Mouse (Mus musculus): ENCODE results near the gene Rgs5. TPM values are rescaled to one million over a fixed set of nuclear protein-coding genes. Genes with fewer than 3 reads are reported as not detected.

Gene Rgs5
- polyA plus RNA-seq, 1 experiment from 2014 or later = 17.2 TPM

DNA sequence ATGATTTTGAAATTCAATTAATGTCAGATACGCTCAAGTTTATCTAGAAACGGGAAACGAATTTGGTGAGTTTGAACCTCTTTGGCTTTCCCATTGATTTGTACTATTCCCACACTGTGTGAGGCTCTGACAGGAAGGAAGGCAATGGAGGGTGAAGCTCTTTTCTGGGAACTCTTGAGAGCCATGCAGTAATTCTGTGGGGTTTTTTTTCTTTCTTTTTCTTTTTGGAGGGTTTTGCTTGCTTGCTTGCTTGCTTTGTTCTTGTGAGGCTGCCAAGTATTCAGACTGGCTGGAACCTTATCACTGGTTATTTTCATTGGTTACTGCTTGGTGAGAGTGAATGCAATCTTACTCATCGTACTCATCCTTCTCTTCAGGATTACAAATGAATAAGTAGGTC, 17.0 kb downstream of the Rgs5 start:
- DNase-seq (ENCODE audit: low spot score) = no peak
- Histone ChIP-seq H3K4me2 (ENCODE audit: low read length) (no peak overlapping the region), H3K9ac (ENCODE audit: low read length) (no peak overlapping the region), H3K4me3 (ENCODE audit: low read depth, low read length) (no peak overlapping the region), H3K27me3 (replicated peaks; ENCODE audit: control insufficient read depth, insufficient read depth, low read length) (no peaks in the 10 kb centered on the region), H3K4me1 (ENCODE audit: control insufficient read depth, insufficient read depth, low read length) (no peaks in the 10 kb centered on the region), H3K27ac (ENCODE audit: low read depth, low read length) (no peak overlapping the region), H3K36me3 (ENCODE audit: control insufficient read depth, insufficient read depth, low read length) (no peaks in the 10 kb centered on the region), H3K9me3 (replicated peaks; ENCODE audit: control insufficient read depth, low read length) (no peaks in the 10 kb centered on the region)
- ATAC-seq = no peak
- 88% methylated on average over 4 of the region's 4 CpGs for WGBS

GRCm38 (mm10) chr1:169674116-169674515, 18.8 kb downstream of the Rgs5 start:
- H3K4me2 ChIP-seq (ENCODE audit: low read length) = no peak overlapping the region
- no peak overlapping the region for H3K9ac ChIP-seq (ENCODE audit: low read length)
- no peaks in the 10 kb centered on the region for H3K36me3 ChIP-seq (ENCODE audit: control insufficient read depth, insufficient read depth, low read length)
- no peak overlapping the region for H3K4me3 ChIP-seq (ENCODE audit: low read depth, low read length)
- no peaks in the 10 kb centered on the region for H3K4me1 ChIP-seq (ENCODE audit: control insufficient read depth, insufficient read depth, low read length)
- no peaks in the 10 kb centered on the region for H3K27me3 ChIP-seq (replicated peaks; ENCODE audit: control insufficient read depth, insufficient read depth, low read length)
- H3K27ac ChIP-seq (ENCODE audit: low read depth, low read length) = no peak overlapping the region
- DNase-seq (ENCODE audit: low spot score) (peak; percentile 20), ATAC-seq (no peak)
- H3K9me3 ChIP-seq (replicated peaks; ENCODE audit: control insufficient read depth, low read length) = no peaks in the 10 kb centered on the region
- 60% methylated on average over 3 of the region's 3 CpGs for WGBS

GRCm38 (mm10) chr1:169676751-169677150, 21.4 kb downstream of the Rgs5 start:
- Histone ChIP-seq H3K27me3 (replicated peaks; ENCODE audit: control insufficient read depth, insufficient read depth, low read length) (no peaks in the 10 kb centered on the region), H3K9me3 (replicated peaks; ENCODE audit: control insufficient read depth, low read length) (no peaks in the 10 kb centered on the region), H3K36me3 (ENCODE audit: control insufficient read depth, insufficient read depth, low read length) (no peaks in the 10 kb centered on the region), H3K9ac (ENCODE audit: low read length) (no peak overlapping the region), H3K4me2 (ENCODE audit: low read length) (no peak overlapping the region), H3K4me3 (ENCODE audit: low read depth, low read length) (no peak overlapping the region), H3K27ac (ENCODE audit: low read depth, low read length) (no peak overlapping the region), H3K4me1 (ENCODE audit: control insufficient read depth, insufficient read depth, low read length) (no peaks in the 10 kb centered on the region)
- DNase-seq (ENCODE audit: low spot score) (no peak), ATAC-seq (no peak)
- WGBS = 85% methylated on average over 1 of the region's 1 CpGs

- no peak for ATAC-seq
- WGBS = 89% methylated on average over 9 of the region's 9 CpGs
- H3K36me3 ChIP-seq (ENCODE audit: control insufficient read depth, insufficient read depth, low read length) = no peaks in the 10 kb centered on the region
- DNase-seq (ENCODE audit: low spot score) = no peak
- H3K27me3 ChIP-seq (replicated peaks; ENCODE audit: control insufficient read depth, insufficient read depth, low read length) = no peaks in the 10 kb centered on the region
- no peak overlapping the region for H3K27ac ChIP-seq (ENCODE audit: low read depth, low read length)
- H3K9me3 ChIP-seq (replicated peaks; ENCODE audit: control insufficient read depth, low read length) = no peaks in the 10 kb centered on the region
- no peak overlapping the region for H3K4me2 ChIP-seq (ENCODE audit: low read length)
- H3K4me1 ChIP-seq (ENCODE audit: control insufficient read depth, insufficient read depth, low read length) = no peaks in the 10 kb centered on the region
- H3K9ac ChIP-seq (ENCODE audit: low read length) = no peak overlapping the region
- no peak overlapping the region for H3K4me3 ChIP-seq (ENCODE audit: low read depth, low read length)
These were observed 25.3 kb downstream of the Rgs5 start for GRCm38 (mm10) chr1:169680455-169681208.

DNA sequence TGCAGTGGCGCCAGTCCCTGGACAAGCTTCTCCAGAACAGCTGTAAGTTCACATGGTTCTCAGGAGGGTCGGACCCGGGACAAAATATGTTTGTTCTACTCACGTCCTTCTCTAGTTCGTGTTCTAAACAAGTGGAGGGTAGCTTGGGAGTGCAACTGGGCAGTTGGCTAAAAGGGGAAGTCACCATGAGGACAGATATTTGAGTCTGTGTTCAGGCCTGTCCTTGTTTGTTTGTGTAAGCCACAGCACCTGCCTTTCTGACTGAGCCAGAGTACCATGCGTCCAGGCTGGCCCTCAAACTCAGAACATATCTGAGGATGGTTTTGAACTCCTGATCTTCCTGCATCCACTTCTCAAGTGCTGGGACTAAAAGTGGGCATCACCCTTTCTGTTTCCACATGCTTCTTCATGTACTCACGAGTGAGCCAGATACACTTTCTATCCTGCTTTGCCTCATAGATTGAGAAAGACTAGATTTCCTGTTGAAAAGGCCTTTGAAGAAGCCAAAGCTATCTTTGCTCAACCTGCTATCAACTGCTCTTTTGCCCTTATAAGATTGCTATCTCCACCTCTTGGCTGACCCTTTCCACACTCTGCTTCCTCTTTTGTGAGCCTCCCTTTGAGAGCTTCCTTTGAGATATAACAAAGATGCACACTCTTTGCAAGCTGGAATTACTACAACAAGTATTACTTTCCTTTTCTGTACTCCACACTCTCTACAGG, 27.6 kb downstream of the Rgs5 start:
- Histone ChIP-seq H3K4me1 (ENCODE audit: control insufficient read depth, insufficient read depth, low read length) (no peaks in the 10 kb centered on the region), H3K36me3 (ENCODE audit: control insufficient read depth, insufficient read depth, low read length) (no peaks in the 10 kb centered on the region), H3K4me3 (ENCODE audit: low read depth, low read length) (no peak overlapping the region), H3K27ac (ENCODE audit: low read depth, low read length) (no peak overlapping the region), H3K9me3 (replicated peaks; ENCODE audit: control insufficient read depth, low read length) (no peaks in the 10 kb centered on the region), H3K9ac (ENCODE audit: low read length) (no peak overlapping the region), H3K27me3 (replicated peaks; ENCODE audit: control insufficient read depth, insufficient read depth, low read length) (no peaks in the 10 kb centered on the region), H3K4me2 (ENCODE audit: low read length) (no peak overlapping the region)
- ATAC-seq = no peak
- WGBS = 89% methylated on average over 7 of the region's 7 CpGs
- DNase-seq (ENCODE audit: low spot score) = no peak

DNA sequence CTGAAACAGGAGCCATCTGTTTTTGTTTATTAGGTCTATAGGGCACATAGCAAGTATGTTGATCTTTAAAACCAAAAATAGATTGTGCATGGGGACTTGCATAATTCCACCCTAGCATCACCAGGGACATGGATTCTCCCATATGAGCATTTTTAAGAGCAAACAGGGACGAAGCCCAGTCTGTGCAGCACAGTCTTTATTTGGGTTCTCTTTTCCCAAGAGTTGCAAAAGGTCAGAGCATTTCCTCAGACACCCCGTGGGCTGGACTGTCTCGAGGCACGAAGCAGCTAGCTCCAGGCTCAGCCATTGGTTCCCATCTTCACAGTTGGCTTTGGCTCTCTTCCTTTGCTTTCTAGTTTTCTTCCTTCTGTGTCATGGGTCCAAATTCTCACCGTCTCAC, 30.0 kb downstream of the Rgs5 start:
- H3K9ac ChIP-seq (ENCODE audit: low read length) = no peak overlapping the region
- no peaks in the 10 kb centered on the region for H3K4me1 ChIP-seq (ENCODE audit: control insufficient read depth, insufficient read depth, low read length)
- 88% methylated on average over 5 of the region's 5 CpGs for WGBS
- ATAC-seq (no peak), DNase-seq (ENCODE audit: low spot score) (no peak)
- H3K4me3 ChIP-seq (ENCODE audit: low read depth, low read length) = no peak overlapping the region
- H3K36me3 ChIP-seq (ENCODE audit: control insufficient read depth, insufficient read depth, low read length) = no peaks in the 10 kb centered on the region
- no peaks in the 10 kb centered on the region for H3K9me3 ChIP-seq (replicated peaks; ENCODE audit: control insufficient read depth, low read length)
- H3K27me3 ChIP-seq (replicated peaks; ENCODE audit: control insufficient read depth, insufficient read depth, low read length) = no peaks in the 10 kb centered on the region
- no peak overlapping the region for H3K4me2 ChIP-seq (ENCODE audit: low read length)
- no peak overlapping the region for H3K27ac ChIP-seq (ENCODE audit: low read depth, low read length)

DNA sequence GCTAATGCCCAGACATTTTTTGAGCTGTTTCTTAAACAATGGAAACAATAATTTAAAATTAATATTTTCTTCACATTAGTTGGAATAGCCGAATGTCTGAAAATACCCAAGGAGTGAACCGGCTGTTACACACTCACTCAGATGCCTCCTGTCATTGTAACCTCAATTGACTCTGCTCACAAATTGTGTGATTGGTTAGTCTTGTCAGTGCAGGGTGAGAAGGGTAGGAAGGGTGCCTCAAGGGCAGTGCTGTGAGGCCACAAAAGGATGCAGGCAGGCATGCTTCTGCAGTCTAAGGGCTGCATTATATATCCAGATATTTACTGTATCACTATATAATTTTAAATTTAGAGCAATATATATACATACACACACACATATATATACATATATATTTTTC, 37.7 kb downstream of the Rgs5 start:
- ATAC-seq (no peak), DNase-seq (ENCODE audit: low spot score) (no peak)
- Histone ChIP-seq H3K4me1 (ENCODE audit: control insufficient read depth, insufficient read depth, low read length) (no peaks in the 10 kb centered on the region), H3K27me3 (replicated peaks; ENCODE audit: control insufficient read depth, insufficient read depth, low read length) (no peaks in the 10 kb centered on the region), H3K36me3 (ENCODE audit: control insufficient read depth, insufficient read depth, low read length) (no peaks in the 10 kb centered on the region), H3K9me3 (replicated peaks; ENCODE audit: control insufficient read depth, low read length) (no peaks in the 10 kb centered on the region), H3K4me3 (ENCODE audit: low read depth, low read length) (no peak overlapping the region), H3K4me2 (ENCODE audit: low read length) (no peak overlapping the region), H3K9ac (ENCODE audit: low read length) (no peak overlapping the region), H3K27ac (ENCODE audit: low read depth, low read length) (no peak overlapping the region)
- 73% methylated on average over 2 of the region's 2 CpGs for WGBS

- no peak overlapping the region for H3K4me2 ChIP-seq (ENCODE audit: low read length)
- 77% methylated on average over 3 of the region's 3 CpGs for WGBS
- H3K27ac ChIP-seq (ENCODE audit: low read depth, low read length) = no peak overlapping the region
- DNase-seq (ENCODE audit: low spot score) (no peak), ATAC-seq (no peak)
- H3K4me1 ChIP-seq (ENCODE audit: control insufficient read depth, insufficient read depth, low read length) = no peaks in the 10 kb centered on the region
- H3K36me3 ChIP-seq (ENCODE audit: control insufficient read depth, insufficient read depth, low read length) = no peaks in the 10 kb centered on the region
- H3K27me3 ChIP-seq (replicated peaks; ENCODE audit: control insufficient read depth, insufficient read depth, low read length) = no peaks in the 10 kb centered on the region
- H3K4me3 ChIP-seq (ENCODE audit: low read depth, low read length) = no peak overlapping the region
- H3K9ac ChIP-seq (ENCODE audit: low read length) = no peak overlapping the region
- H3K9me3 ChIP-seq (replicated peaks; ENCODE audit: control insufficient read depth, low read length) = no peaks in the 10 kb centered on the region
These were observed 38.2 kb downstream of the Rgs5 start for GRCm38 (mm10) chr1:169693537-169693936.

DNA sequence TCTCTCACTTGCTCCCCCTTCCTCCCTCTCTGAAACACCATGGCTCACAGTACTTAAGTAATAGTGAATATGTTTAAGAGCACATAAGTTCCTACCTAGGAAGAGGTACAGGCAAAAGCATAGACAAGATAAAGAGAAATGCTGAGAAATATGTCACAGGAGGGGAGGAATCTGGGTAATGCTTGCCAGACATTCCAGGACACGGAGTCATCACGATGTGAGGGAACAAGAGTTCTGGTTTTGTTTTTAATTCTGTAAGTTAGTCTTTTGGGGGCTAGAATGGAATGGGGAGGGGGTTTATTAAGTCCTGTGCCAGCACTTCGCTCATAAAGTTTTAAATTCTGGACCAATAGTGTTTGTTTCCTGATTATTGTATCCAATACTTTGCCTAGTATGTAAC, 40.1 kb downstream of the Rgs5 start:
- Histone ChIP-seq H3K27ac (ENCODE audit: low read depth, low read length) (no peak overlapping the region), H3K27me3 (replicated peaks; ENCODE audit: control insufficient read depth, insufficient read depth, low read length) (no peaks in the 10 kb centered on the region), H3K36me3 (ENCODE audit: control insufficient read depth, insufficient read depth, low read length) (no peaks in the 10 kb centered on the region), H3K4me1 (ENCODE audit: control insufficient read depth, insufficient read depth, low read length) (no peaks in the 10 kb centered on the region), H3K4me3 (ENCODE audit: low read depth, low read length) (no peak overlapping the region), H3K4me2 (ENCODE audit: low read length) (no peak overlapping the region), H3K9ac (ENCODE audit: low read length) (no peak overlapping the region), H3K9me3 (replicated peaks; ENCODE audit: control insufficient read depth, low read length) (no peaks in the 10 kb centered on the region)
- ATAC-seq (no peak), DNase-seq (ENCODE audit: low spot score) (no peak)
- 91% methylated on average over 3 of the region's 3 CpGs for WGBS
